Mouse (Mus musculus) embryonic facial prominence, embryonic 11.5 days (tissue): Measurements from ENCODE around the gene Shank2. TPM values are rescaled to one million over a fixed set of nuclear protein-coding genes. Genes with fewer than 3 reads are reported as not detected.

Experiments
- ATAC-seq: fragments of 200-750 bp; cut with Nextera tagmentation; replicated peaks from 2 replicates; pipeline ENCODE4 v1.8.0; 2017; ENCODE audit warnings: low read depth; ENCODE audit not compliant: insufficient number of reproducible peaks, low FRiP score, low TSS enrichment
- DNase-seq: peaks from one replicate; pipeline ENCODE4 v3.0.0-alpha.2; 2015; ENCODE audit warnings: low spot score
- H3K27ac ChIP-seq: fragments of 300-500 bp; sonication (generic); replicated peaks from 2 replicates; pipeline ENCODE4 v1.5.1; 2014; ENCODE audit warnings: mild to moderate bottlenecking, low read depth, low read length, control low read depth
- H3K27me3 ChIP-seq: fragments of 300-500 bp; sonication (generic); 2 replicates; pipeline ENCODE4 v1.6.1; 2014; ENCODE audit warnings: mild to moderate bottlenecking, low read length, moderate library complexity, mixed read lengths; ENCODE audit not compliant: control insufficient read depth, insufficient read depth
- H3K36me3 ChIP-seq: fragments of 300-500 bp; sonication (generic); replicated peaks from 2 replicates; pipeline ENCODE4 v1.6.1; 2014; ENCODE audit warnings: low read depth, mild to moderate bottlenecking, low read length, moderate library complexity, mixed read lengths; ENCODE audit not compliant: control insufficient read depth, insufficient read depth
- H3K4me1 ChIP-seq: fragments of 300-500 bp; sonication (generic); 2 replicates; pipeline ENCODE4 v1.6.1; 2014; ENCODE audit warnings: low read length, mixed read lengths; ENCODE audit not compliant: control insufficient read depth, insufficient read depth
- H3K4me2 ChIP-seq: fragments of 300-500 bp; sonication (generic); 2 replicates; pipeline ENCODE4 v1.6.1; 2014; ENCODE audit warnings: low read depth, mild to moderate bottlenecking, control low read depth, low read length, moderate library complexity
- H3K4me3 ChIP-seq: fragments of 300-500 bp; sonication (generic); 2 replicates; pipeline ENCODE4 v1.5.1; 2014; ENCODE audit warnings: low read depth, low read length, control low read depth
- H3K9ac ChIP-seq: fragments of 300-500 bp; sonication (generic); replicated peaks from 2 replicates; pipeline ENCODE4 v1.6.1; 2014; ENCODE audit warnings: mild to moderate bottlenecking, control low read depth, low read length
- H3K9me3 ChIP-seq: fragments of 300-500 bp; sonication (generic); replicated peaks from 2 replicates; pipeline ENCODE4 v1.6.1; 2016; ENCODE audit warnings: mild to moderate bottlenecking, low read length, inconsistent platforms, mixed read lengths; ENCODE audit not compliant: control insufficient read depth
- WGBS: fragments of 180-500 bp; shearing (Covaris S2); extraction: QIAGEN DNeasy Blood & Tissue Kit; methylation state at CpG from one replicate; pipeline ENCODE4 v1.1.7; 2014; 5-methylcytosine and 5-hydroxymethylcytosine counted together
- polyA plus RNA-seq: library from polyadenylated mRNA; unstranded; fragments of >200 nt; fragmentation: Nextera tagmentation; extraction: Ambion mirVana; gene quantifications from 2 replicates; pipeline ENCODE4 v1.2.1, GENCODE M21; 2014

Gene Shank2
- polyA plus RNA-seq, 1 experiment from 2014 or later: 1.3 TPM

DNA sequence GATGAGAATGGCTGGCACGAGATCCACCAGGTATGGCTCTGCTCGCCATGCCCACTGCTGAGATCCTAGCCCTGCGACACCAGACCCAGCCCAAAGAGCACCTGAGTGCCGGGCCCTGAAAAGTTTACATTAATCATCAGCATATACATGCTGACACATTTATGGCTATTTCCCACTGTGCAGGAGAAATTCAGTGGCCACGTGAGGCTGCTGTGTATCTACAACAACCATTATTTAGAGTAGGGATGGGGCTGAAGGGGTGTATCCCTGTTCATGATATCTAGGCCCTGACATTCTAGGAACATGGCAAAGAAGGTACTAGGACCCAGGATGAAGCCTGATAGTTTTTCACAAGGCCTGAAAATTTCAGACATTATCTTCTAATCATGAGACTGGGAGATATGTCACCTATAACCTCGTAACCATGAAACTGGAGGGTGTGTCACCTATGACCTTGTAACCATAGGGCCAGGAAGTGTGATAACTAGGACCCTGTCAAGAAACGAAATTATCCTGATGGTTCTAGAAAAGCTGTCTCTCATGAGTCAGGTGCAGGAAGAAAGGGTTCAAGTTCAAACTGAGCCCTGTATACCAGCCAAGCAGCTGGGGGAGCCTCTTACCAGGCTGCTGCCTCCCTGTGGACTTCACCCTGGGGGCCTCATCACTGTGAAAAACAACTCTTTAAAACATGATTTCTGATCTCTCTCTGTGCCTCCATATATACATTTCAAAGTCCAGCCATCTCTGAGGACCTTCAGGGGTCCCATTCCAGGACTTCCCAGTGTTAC lies 68.6 kb downstream of the Shank2 start:
- ATAC-seq (no peak), DNase-seq (no peak)
- Histone ChIP-seq H3K9me3 (no peaks in the 10 kb centered on the region), H3K9ac (no peak overlapping the region), H3K36me3 (no peaks in the 10 kb centered on the region), H3K27ac (no peak overlapping the region), H3K4me2 (no peak overlapping the region), H3K4me3 (no peak overlapping the region), H3K4me1 (no peaks in the 10 kb centered on the region), H3K27me3 (no peaks in the 10 kb centered on the region)
- 80% methylated on average over 7 of the region's 7 CpGs for WGBS

DNA sequence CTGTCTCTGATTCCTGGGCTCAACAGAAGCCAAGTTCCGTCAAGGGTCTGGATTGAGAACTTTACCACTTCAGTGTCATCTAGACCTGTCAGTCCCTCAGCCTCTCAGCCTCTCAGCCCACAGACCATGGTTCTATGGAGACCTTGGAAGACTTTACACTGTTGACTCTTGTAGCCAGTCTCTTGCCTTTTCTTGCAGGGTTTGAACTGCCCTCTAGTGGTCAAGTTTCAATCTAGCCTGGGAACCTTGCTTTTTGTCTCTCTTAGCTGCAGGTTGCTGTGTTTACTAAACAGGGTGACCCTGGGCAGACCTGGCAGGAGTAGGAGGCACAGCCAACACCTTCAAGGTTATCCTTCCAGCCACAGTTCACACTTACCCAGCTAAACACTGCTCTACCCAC lies 70.5 kb downstream of the Shank2 start:
- H3K27ac ChIP-seq: no peak overlapping the region
- ATAC-seq: no peak
- no peak overlapping the region for H3K4me2 ChIP-seq
- H3K9ac ChIP-seq: no peak overlapping the region
- peak; percentile 57 for DNase-seq
- H3K36me3 ChIP-seq: no peaks in the 10 kb centered on the region
- 50% methylated on average over 1 of the region's 1 CpGs for WGBS
- no peak overlapping the region for H3K4me3 ChIP-seq
- H3K4me1 ChIP-seq: no peaks in the 10 kb centered on the region
- no peaks in the 10 kb centered on the region for H3K9me3 ChIP-seq
- H3K27me3 ChIP-seq: no peaks in the 10 kb centered on the region

DNA sequence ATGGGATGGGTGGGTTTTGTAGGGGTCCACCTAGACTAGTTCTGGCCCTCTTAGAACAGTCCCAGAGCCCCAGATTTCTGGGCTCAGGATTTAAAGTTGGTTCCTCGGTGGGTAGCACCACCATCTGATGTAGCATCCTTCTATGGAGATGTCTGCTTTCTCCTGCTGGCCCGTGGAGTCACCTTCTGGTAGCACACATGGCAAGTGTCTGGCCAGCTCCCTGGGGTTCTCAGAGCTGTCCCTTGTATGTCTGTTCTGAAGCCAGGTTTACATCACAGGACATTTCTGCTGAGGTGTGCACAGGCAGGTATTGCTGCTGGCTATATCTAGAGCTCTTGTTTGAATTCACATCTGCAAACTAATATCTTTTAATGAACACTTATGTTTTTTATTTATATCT lies 71.1 kb downstream of the Shank2 start:
- no peaks in the 10 kb centered on the region for H3K36me3 ChIP-seq
- H3K4me3 ChIP-seq: no peak overlapping the region
- no peaks in the 10 kb centered on the region for H3K9me3 ChIP-seq
- 88% methylated on average over 2 of the region's 2 CpGs for WGBS
- H3K9ac ChIP-seq: no peak overlapping the region
- no peaks in the 10 kb centered on the region for H3K27me3 ChIP-seq
- no peak overlapping the region for H3K27ac ChIP-seq
- H3K4me1 ChIP-seq: no peaks in the 10 kb centered on the region
- ATAC-seq: no peak
- no peak overlapping the region for H3K4me2 ChIP-seq
- DNase-seq: no peak

DNA sequence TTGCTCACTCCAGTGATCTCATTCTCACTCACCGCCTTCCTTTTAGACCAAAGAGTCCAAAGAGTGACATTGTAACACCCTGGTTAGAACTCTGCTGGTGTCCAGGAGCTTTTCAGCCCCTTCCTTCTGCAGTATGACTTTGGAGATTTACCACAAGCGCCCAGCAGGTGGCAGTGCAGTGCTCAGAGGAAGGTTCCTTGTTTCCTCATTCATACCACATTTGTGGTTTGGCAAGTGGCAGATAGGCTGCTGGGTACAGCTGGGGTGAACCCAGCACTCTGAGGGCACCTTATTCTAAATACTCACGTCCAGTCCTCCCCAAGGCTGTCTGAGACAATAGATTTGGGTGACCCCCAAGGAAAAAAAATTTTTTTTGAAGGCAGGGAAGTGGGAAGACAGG lies 73.0 kb downstream of the Shank2 start:
- Histone ChIP-seq H3K9ac (no peak overlapping the region), H3K27me3 (no peaks in the 10 kb centered on the region), H3K9me3 (no peaks in the 10 kb centered on the region), H3K4me1 (no peaks in the 10 kb centered on the region), H3K36me3 (no peaks in the 10 kb centered on the region), H3K4me2 (no peak overlapping the region), H3K4me3 (no peak overlapping the region), H3K27ac (no peak overlapping the region)
- WGBS: 16% methylated on average over 3 of the region's 3 CpGs
- ATAC-seq (no peak), DNase-seq (peak; percentile 82)

DNA sequence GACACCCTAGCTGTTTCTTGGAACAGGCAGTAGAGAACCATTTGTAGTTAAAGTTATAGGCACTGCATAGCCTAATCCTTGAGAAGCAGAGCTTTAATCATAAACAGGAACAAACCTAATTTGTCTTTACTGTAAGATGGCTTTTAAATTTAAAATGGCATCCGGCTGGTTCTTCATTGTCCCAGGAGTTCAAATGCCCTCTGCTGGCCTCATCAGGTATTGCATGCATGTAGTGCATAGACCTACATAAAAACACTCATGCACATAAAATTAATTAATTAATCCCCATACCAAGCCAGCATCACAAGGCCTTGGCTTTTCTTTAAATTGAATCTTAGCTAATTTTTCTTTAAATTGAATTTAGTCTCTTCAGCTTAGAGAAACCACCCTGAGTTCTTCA lies 76.9 kb downstream of the Shank2 start:
- H3K9ac ChIP-seq: no peak overlapping the region
- ATAC-seq (no peak), DNase-seq (peak; percentile 64)
- H3K4me3 ChIP-seq: no peak overlapping the region
- H3K9me3 ChIP-seq: no peaks in the 10 kb centered on the region
- no peak overlapping the region for H3K4me2 ChIP-seq
- H3K27me3 ChIP-seq: no peaks in the 10 kb centered on the region
- no peak overlapping the region for H3K27ac ChIP-seq
- no peaks in the 10 kb centered on the region for H3K36me3 ChIP-seq
- H3K4me1 ChIP-seq: no peaks in the 10 kb centered on the region
- 83% methylated on average over 1 of the region's 1 CpGs for WGBS

DNA sequence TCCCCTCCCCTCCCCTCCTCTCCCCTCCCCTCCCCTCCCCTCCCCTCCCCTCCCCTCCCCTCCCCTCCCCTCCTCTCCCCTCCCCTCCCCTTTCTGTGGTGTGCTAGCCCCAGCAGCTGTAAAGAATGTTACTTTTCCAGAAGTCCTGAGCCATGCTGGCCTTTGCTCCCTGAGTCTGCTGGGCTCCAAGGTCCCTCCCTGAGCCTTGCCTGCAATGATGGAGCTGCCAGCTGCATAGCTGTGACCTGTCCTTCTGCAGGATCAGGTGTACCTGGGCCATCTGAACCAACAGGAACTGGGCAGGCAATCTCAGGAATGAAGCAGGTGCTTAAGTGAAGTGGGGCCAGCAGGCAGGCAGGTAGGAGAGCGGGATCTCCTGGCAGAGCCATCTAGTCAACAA lies 78.1 kb downstream of the Shank2 start:
- H3K4me3 ChIP-seq: no peak overlapping the region
- no peak overlapping the region for H3K4me2 ChIP-seq
- no peak overlapping the region for H3K9ac ChIP-seq
- 89% methylated on average over 1 of the region's 1 CpGs for WGBS
- H3K4me1 ChIP-seq: no peaks in the 10 kb centered on the region
- no peak overlapping the region for H3K27ac ChIP-seq
- H3K9me3 ChIP-seq: no peaks in the 10 kb centered on the region
- ATAC-seq (no peak), DNase-seq (no peak)
- no peaks in the 10 kb centered on the region for H3K27me3 ChIP-seq
- H3K36me3 ChIP-seq: no peaks in the 10 kb centered on the region

DNA sequence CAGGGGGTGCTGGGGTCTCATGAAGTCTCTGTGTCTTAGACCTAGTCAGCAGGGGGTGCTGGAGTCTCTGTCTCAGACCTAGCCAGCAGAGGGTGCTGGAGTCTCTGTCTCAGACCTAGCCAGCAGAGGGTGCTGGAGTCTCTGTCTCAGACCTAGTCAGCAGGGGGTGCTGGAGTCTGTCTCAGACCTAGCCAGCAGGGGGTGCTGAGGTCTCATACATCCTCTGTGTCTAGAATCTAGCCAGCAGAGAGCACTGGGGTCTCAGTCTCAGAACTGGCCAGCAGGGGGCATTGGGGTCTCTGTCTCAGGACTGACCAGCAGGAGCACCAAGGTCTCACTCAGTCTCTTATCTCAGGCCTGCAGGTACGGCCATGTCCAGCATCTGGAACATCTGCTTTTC lies 79.7 kb downstream of the Shank2 start:
- Histone ChIP-seq H3K27me3 (no peaks in the 10 kb centered on the region), H3K4me1 (no peaks in the 10 kb centered on the region), H3K36me3 (no peaks in the 10 kb centered on the region), H3K4me3 (no peak overlapping the region), H3K9me3 (no peaks in the 10 kb centered on the region), H3K4me2 (no peak overlapping the region), H3K9ac (no peak overlapping the region), H3K27ac (no peak overlapping the region)
- DNase-seq (peak; percentile 48), ATAC-seq (no peak)
- WGBS: 74% methylated on average over 1 of the region's 1 CpGs

DNA sequence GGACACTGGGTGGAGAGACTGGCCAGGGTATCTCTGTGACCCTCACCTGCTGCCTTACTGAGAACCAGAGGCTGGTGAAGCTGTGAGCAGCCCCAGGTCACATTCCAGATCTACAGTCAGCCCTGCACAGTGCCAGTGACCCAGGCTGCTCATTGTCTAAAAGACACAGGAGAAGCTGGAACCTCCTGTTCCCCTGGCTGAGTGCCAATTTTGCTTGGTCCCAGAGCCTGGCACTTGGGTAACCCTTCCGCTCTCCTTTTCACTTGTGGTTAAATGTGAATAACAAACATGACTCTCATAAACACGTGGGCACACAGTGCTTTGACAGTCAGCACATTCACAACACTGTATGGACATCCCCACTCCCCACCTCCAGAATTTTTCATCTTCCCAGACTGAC lies 80.2 kb downstream of the Shank2 start:
- no peaks in the 10 kb centered on the region for H3K27me3 ChIP-seq
- no peaks in the 10 kb centered on the region for H3K9me3 ChIP-seq
- no peaks in the 10 kb centered on the region for H3K4me1 ChIP-seq
- ATAC-seq: no peak
- no peak overlapping the region for H3K4me2 ChIP-seq
- H3K27ac ChIP-seq: no peak overlapping the region
- no peaks in the 10 kb centered on the region for H3K36me3 ChIP-seq
- 95% methylated on average over 2 of the region's 2 CpGs for WGBS
- no peak for DNase-seq
- no peak overlapping the region for H3K4me3 ChIP-seq
- H3K9ac ChIP-seq: no peak overlapping the region
